Mouse (Mus musculus) layer of hippocampus, adult 9-11 months (tissue): Measurements from ENCODE around the gene Lars2.

ENCODE experiments used
- DNase-seq: peaks from one replicate; pipeline ENCODE4 v3.0.0; 2022

Lars2 gene

DNA sequence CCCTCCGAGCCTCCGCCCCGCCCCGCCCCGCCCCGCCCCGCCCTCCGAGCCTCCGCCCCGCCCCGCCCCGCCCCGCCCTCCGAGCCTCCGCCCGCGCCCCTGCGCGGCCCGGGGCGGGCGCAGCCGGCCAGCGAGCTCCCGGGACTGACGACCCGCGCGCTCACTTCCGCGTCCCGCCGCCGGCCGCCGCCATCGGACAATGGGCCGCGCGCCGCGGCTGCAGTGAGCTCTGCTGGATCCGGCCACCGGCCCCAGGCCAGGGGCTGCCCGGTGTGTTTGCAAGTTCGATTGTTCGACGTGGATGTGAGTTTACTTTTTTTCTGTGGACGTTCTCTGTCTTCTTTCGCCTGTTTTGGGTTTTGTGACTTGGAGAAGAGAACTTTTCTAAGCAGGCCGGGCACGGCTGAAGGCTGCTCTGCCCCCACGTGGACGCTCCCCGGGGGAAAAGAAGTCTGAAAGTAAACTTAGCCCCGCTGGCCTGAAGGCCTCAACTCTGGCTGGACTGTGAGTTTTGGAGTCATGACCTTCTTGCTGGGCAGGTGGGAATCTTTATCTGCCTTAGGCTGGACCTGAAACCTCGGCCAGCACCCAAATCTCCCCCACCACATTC, 112.0 kb downstream of the Lars2 start, which contains the start of gene Limd1:
Gene Limd1 (plus strand): TSS at position 121 of the 610 bp plus-strand sequence.
- peak; percentile 38 for DNase-seq

DNA sequence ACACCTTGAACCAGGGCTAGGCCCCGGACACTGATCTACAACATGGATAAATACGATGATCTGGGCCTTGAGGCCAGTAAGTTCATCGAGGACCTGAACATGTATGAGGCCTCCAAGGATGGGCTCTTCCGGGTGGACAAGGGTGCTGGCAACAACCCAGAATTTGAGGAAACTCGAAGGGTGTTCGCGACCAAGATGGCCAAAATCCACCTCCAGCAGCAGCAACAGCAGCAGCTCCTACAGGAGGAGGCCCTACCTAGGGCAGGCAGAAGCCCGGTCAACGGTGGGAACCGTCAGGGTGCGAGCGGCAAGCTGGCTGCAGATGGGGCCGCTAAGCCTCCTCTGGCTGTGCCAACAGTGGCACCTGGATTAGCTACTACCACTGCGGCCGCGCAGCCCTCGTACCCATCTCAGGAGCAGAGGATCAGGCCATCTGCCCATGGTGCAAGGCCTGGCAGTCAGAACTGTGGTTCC, 112.5 kb downstream of the Lars2 start:
- no peak for DNase-seq

DNA sequence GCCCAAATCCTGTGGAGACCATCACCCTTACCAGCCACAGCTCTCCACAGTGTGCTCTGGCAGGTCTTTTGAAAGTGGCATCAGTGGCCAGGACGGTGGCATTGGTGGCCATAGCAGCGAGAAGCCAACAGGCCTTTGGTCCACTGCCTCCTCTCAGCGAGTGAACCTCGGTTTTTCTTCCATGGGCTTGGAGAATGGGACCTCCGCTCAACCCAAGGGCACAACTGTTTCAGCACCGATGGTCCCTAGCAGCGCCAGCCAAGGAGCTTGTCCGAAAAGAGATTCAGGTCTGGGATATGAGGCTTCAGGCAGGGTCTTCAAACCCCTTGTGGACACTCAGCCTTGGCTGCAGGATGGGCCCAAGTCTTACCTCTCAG, 113.1 kb downstream of the Lars2 start:
- no peak for DNase-seq

DNA sequence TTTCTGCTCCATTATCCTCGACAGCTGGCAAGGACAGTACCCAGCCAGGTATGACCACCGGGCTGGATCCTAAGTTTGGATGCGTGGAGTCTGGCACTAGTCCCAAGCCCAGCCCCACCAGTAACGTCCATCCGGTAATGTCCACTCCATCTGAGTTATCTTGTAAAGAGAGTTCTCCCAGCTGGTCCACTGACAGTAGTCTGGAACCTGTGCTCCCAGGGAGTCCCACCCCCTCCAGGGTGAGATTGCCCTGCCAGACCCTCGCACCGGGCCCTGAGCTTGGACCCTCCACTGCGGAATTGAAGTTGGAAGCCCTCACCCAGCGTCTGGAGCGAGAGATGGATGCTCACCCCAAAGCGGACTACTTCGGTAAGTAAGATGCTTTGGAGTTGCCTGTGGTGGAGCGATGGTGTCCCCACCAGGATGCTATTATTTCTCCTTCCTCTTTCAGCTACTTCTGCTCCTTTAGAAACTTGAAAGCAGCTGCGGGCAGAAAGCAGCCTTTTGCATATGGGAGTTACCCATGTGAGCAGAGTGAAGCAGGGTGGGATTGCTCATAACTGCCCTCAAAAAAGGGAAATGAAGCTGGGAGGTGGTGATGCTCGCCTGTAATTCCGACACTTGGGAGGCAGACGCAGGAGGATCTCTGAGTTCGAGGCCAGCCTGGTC, 113.7 kb downstream of the Lars2 start:
- no peak for DNase-seq

DNA sequence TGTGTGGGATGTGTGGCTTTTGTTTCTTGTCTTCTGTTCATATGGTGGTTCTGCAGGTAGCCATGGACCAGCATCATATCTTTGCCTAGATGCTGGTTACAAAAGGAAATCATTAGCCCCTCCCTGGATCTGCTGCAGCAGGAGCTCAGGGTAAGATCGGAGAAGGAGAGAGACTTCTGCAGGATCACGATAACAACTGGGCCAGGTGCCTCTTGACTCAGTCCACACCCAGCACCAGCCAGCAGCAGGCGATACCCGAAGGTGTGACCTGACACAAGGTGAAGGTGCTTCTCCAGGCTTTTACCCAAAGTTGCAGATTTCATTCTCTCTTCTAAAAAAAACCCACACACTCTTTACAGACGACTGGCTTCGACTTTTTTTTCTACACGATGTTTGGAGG, 114.4 kb downstream of the Lars2 start:
- no peak for DNase-seq

DNA sequence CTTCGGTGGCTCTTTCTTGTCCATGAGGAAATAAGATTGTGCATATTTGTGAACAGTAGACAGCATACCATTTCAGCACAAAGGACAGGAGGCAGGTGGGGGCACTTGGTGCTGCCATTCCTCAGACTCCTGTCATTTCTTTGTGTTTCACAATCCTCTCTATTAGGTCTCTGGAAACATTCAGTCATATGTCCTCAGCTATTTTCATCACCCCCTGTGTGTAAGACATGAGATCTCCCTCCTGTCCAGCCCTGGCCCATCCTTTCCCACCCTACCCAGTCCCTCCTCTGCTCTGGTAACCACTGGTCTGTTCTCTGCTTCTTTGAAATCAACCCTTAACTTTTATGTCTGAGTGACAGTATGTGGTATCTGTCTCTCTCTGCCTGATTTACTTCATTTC, 116.9 kb downstream of the Lars2 start:
- DNase-seq = no peak

DNA sequence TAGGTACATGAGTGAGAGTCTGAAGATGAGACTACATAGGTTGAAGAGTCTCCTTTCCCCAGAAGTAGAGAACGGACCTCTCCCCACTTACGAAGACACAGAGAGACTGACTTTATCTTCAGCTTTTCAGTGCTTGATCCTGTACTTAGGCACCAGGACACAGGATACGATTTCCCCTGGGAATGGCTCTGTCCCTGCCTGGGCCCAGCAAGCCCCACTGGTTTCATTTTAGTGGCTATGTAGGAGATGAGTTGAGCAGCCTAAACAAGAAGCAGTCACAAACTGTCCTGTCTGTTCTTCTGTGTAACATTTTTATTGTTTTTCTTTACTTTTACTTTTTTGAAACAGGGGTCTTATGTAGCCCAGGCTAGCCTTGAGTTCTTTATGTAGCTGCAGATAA, 118.1 kb downstream of the Lars2 start:
- DNase-seq = no peak

DNA sequence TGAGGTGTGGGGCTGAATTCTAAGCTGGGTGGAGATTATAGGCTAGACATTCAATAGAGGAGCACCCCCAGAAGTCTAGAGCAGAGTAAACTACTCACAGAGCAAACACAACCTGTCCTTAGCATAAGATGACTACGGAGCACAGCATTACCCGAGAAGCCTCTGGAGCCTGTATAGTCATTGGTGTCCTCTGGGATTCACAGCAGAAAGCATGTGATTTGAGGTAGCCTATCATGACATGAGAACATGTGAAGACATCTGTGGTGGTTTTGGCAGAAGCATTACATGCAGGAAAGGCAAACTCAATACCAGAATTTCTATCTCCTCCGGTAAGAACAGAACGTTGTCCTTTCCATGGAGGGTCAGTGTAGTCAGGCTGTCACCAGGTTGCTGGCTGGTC, 118.8 kb downstream of the Lars2 start:
- DNase-seq = no peak

DNA sequence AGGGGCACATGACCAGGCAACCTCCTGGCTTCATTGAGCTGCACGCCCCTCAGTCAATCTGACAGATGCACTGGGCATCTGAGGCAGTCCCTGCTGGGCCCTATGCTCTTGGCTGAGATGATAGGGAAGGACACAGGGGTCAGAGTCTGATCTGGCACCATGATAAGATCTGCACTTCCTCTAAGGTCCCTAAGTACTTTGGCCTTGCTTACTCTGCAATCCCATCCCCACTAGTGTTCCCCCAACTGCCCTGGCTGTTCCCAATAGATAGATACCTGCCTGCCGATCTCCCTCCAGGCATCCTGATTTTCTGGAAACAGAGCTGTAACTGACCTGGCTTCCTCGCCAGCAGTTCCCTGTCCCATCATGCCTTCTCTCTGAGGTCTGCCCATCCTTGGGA, 119.9 kb downstream of the Lars2 start:
- DNase-seq = no peak

DNA sequence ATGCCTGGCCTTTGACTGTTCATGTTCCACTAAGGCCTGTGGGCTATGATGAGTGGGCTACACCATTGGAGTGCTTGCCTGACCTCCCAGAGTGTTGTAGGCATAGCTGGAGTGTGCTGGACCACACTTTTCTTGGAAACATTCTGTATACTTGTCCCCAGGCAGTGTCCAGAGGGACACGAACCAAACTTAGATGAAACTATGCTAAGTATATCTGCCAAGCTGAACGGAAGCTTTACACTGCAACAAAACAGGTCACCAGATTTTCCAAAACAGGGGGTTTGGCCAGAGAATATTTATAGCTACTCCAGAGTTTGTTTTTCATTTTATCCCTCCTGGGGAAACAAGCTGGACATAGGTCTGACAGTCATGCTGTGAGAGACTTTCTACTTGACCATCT, 122.3 kb downstream of the Lars2 start:
- no peak for DNase-seq

DNA sequence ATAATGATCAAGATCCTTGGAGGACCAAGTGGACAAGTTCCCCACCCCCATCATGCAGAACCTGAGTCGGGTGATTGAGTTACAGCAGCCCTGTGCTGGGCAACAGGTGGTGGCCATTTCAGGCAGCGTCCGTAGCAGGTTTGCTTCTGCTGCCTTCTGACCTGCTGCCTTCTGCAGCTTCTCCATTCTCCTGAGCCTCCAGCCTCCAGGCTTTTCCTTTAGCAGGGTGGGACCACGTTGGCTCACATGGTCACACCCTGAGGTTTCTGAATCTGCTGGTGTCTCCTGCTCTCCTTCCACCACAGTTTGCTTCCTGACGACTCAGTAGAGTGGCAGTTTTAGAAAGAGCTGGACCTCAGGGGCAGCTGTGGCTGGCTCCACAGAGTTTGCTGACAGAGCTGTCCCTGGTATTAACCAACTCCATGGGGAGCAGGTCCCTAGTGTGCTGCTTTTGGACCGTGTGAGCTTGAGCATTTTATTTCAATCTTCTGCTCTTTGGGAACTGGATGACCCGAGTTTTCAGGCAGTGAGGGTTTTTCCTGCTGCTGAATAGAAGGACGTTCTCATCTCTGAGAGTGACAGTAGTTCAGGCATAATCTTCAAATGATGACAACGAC, 123.1 kb downstream of the Lars2 start:
- no peak for DNase-seq

DNA sequence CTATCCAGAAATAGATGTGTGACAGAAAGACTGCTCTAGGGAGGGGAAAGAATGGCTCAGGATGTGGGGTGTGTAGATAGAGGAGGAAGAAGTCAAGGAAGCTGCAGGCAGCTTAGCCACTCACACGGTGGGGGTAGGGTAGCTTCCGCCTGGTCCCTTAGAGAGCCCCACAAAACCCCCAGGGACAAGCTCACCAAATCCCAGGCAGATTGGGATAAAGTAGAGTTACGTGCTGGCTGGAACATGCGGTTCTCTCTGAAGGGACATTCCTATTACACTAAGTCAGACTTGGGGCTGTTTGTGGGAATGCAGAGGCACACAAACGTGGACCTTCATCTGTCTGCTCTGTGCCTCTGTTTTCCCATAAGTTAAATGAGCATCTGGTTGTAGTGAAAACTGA, 124.2 kb downstream of the Lars2 start:
- no peak for DNase-seq

DNA sequence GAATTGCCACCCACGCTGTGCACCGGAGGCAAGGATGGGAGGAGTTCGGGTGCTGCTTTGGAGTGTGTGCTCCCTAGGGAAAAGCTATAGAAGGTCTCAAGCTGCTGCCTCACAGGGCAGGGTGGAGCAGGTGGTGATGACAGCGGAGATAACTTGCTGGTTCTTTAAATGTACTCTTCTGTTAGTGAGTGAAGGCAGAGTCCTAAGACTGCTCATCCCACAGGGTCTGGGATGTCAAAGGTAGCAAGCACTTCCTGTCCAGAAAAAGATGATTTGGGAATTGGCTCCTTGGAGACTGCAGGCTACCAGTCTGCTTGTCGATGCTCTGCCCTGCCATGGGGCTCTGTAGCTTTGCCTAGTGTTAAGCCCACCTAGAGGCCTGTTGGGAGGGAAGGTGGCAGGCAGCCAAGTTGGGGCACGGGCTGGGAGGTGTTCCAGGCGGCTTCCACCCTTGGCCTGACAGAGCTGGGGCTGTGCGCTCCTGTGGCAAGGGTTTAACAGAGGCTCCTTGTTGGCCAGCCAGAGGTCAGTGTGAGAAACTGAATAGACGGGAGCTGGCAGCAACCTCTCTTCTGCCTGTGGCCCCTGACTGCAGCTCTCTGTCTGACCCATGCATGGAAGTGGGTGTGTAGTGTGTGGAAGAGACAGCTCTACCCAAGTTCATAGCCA, 125.3 kb downstream of the Lars2 start:
- DNase-seq = peak; percentile 71

DNA sequence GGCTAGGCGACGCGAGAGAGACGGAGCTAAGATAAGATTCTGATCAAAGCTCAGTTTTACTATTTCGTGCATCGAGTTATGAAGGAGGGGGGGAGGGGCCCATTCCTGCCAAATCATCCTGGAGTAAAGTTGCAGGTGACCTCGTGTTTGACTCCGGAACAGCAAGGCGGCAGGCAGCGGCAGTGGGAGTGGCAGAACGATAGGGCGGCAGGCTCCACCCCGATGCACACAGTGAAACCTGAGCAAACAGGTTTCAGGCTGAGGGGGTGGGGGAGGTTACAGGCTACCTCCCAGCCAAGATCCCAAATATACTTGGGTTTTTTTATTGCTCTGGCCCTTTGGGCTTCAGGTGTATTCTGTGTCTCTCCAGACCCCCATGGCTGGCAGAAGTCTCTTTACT, 129.9 kb downstream of the Lars2 start:
- no peak for DNase-seq

DNA sequence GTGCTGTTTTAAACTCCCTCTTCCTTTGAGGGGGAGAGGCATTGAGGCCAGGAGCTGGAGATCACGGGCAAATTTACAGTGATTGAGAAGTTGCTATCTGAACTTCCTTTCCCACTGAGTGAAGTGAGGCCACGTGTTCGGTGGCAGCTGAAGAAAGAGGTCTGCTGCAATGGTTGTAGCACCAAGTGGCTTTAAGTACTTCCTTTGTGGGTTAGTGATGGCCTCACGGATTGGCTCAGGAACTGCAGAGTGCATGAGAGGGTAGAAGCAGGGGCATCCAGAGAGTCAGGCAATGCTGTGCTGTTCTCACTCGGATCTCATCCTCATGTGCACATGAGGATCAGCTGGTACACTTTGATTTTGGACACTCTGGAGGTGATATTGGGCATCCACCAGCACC, 131.2 kb downstream of the Lars2 start:
- DNase-seq = no peak

DNA sequence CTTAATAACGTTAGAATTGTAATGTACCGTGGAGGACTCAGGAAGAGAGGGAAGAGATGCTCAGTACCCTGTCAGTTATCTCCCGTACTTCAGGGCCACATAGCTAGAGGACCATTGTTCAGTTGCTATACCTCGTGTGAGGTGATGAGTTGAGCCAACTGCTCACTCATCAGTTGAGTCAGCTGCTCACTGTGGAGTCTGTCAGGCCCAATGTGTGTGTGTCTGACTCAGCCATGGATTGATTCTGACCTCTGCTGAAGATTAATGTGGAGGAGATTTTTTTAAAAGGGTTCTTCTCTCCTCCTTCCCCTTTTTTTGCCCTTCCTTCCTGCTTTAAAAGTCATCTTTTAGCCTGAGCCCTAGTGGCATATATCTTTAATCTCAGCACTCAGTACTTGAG, 133.8 kb downstream of the Lars2 start:
- DNase-seq = no peak

DNA sequence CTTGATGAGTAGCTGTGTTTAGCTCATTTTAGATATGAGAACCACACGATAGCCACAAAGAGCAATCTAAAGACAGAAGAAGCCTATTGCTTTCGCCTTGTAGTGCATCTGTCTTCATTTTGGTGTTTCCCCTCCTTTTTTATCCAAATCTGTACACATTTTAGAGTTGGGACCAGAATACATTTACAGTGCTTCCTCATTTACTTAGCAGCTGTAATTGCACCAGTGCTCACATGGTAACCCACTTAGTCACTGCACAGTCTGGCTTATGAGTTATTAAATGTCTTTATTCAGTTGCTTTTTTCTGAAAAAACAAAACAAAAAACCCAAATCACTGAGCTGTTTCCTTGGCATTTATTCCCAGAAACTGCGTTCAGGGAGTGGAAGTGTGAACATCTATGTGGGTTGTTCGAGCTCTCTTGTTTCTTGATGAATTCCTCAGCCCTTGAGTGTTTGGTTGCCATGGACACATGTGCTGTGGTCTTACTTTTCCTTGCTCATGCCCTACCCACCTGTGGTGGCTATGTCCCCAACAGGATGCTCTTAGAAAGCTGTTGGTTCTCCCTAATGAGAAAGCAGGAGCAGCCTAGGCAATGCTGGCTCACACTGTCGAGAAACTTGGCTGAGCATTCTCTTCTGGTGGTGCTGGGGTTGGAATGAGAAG, 136.6 kb downstream of the Lars2 start:
- peak; percentile 55 for DNase-seq

DNA sequence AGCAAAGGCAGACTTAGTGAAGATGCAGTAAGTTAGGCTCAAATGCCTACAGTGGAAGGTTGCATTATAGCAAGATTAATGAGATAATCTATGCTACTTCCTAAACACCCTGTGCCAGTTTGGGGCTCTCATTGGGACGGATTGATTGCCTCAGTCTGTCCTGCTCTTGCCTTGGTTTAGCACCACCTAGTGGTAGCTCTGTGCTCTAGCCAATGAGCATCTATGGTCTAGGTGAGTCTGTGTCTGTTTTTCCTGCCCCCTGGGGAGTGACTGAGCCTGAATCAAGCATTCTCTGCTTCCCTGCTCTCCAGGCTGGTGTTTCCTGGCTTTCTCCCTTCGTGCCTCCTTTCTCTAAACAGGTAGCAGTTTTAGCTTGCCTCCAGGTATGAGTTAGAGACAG, 137.6 kb downstream of the Lars2 start:
- DNase-seq = peak; percentile 67

DNA sequence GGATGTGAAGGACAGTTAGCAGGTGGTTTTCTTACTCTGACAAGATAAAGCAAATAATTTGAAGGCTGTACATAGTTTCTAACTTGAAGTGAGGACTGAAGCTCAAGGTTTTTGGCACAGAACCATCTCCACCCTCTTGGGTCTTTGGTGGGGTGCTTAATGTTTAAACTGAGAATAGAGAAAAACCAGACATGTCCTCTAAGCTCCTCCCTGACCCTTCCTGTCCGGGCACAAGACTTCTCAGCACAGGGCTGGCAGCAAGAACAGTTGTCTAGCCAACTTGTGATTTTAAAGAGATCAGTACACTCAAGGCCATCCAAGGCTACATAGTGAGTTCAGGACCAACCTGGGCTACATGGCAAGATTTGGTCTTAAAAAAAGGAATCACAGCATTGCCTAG, 138.9 kb downstream of the Lars2 start:
- DNase-seq = no peak

DNA sequence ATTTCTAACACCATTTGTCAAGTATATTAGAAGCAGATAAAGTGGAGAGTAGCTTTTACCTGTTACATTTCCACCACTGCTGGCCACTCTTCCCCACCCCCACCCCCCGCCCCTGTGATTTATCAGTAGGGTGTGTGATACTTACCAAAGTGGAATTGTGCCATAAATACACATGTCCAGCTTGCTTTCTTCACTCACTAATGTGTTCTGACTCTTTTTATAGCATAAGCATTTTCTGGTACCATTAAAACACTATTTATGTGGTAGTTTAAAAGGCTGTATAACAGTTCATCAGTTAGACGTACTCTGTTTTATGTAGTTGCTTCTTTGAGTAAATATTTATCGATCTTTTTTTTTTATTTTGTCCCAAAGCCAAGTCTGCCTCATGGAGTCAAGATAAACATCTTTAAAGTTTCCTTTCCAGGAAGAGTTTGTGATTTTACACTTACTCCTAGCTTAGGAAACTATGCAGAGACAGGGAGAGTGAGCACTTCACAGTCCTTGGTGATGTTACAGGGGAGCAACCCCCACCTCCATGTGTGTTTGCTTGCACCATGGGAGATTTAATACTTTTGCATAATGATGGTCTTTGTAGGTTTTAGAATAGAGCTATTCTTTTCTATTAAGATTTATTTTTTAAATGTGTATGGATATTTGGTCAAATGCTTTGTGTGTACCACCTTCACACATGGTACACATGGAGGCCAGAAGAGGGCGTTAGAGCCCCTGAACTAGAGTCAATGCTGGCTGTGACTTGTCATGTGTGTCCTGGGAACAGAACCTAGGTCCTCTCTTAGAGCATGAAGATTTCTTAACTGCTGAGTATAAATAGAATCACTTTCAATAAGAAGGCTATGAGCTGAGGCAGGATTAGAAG, 139.8 kb downstream of the Lars2 start:
- DNase-seq = no peak

DNA sequence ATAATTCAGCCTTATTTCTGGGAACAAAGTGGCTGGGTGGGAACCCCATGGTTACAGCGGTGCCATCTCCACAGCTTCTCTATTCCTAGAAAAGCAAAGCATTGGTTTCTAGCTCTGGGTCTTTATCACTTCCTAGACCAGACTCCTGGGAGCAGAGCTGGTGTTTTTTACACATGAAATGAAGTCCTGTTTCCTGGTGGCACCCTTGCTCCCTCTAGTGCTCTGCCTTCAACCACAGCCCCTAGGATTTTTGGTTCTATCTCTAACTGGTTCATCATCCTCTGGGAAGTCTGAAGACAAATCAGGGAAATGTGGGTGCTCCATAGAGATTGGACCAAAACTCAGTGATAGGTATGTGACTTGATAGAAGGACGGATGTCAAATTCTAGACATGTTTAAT, 140.7 kb downstream of the Lars2 start:
- DNase-seq = no peak

DNA sequence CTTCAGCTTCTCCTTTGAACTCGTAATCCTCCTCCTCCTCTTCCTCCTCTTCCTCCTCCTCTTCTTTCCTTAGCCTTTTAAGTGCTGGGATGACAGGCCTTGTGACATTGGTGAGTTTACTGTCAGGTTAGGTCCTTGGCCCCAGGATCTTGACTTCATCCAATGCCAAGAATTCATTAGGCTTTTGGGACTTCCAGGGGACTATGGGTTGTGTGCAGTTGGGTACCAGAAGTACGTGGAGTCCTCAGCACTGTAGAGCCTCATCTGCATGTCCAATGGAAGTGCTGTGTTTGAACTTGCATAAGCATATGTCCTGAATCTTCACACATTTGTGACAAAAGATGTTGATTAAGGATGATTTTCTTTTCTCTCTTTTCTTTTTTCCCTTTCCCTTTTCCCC, 142.3 kb downstream of the Lars2 start:
- DNase-seq = no peak
